Mouse (Mus musculus): ENCODE results near the gene Aamp. TPM values are rescaled to one million over a fixed set of nuclear protein-coding genes. Genes with fewer than 3 reads are reported as not detected.

Gene Aamp
- total and polyA plus RNA-seq, 3 experiments, result 108 to 172 (median 163) TPM

- peak; percentile 62 for TF ChIP-seq ETS1 (conservative IDR thresholded peaks at IDR 0.05; ENCODE audit: low read depth, low read length)
- 0 out of 2 replicates have a peak, but pooled peaks have one; percentile 35 for TF ChIP-seq POLR2A (IDR thresholded peaks at IDR 0.05; ENCODE audit: low read depth, low read length)
- peak; percentile 89 for TF ChIP-seq EP300 (IDR thresholded peaks at IDR 0.05; ENCODE audit: low read length)
- no peak; the same call in 1 of the 2 replicates for TF ChIP-seq MAX (IDR thresholded peaks at IDR 0.05; ENCODE audit: low read length)
- TF ChIP-seq BHLHE40 (IDR thresholded peaks at IDR 0.05; ENCODE audit: low read depth, low read length), result no peak
- TF ChIP-seq TBP (conservative IDR thresholded peaks at IDR 0.05; ENCODE audit: low read depth, low read length), result peak; percentile 71
- no peak for TF ChIP-seq ZMIZ1 (IDR thresholded peaks at IDR 0.05; ENCODE audit: low read depth, low read length)
- no peak for TF ChIP-seq CHD2 (IDR thresholded peaks at IDR 0.05; ENCODE audit: low read length)
- no peak for TF ChIP-seq ZC3H11A (IDR thresholded peaks at IDR 0.05; ENCODE audit: low read depth, low read length)
- TF ChIP-seq USF2 (conservative IDR thresholded peaks at IDR 0.05; ENCODE audit: low read depth, low read length), result no peak
- TF ChIP-seq UBTF (IDR thresholded peaks at IDR 0.05; ENCODE audit: low read depth, low read length), result no peak
- peak; percentile 91 for TF ChIP-seq JUND (conservative IDR thresholded peaks at IDR 0.05; ENCODE audit: low read depth, low read length)
- TF ChIP-seq IRF4 (IDR thresholded peaks at IDR 0.05; ENCODE audit: low read depth, low read length), result peak; percentile 92
- peak; percentile 68 for TF ChIP-seq HCFC1 (IDR thresholded peaks at IDR 0.05; ENCODE audit: low read depth, low read length)
- TF ChIP-seq RCOR1 (conservative IDR thresholded peaks at IDR 0.05; ENCODE audit: low read depth, low read length), result no peak
- peak; percentile 87; the same call in 1 of the 2 replicates for TF ChIP-seq MYC (IDR thresholded peaks at IDR 0.05; ENCODE audit: low read depth, low read length)
- TF ChIP-seq CHD1 (IDR thresholded peaks at IDR 0.05; ENCODE audit: low read depth, low read length), result peak; percentile 84; the same call in 1 of the 2 replicates
- TF ChIP-seq SIN3A (IDR thresholded peaks at IDR 0.05; ENCODE audit: low read length), result peak; percentile 74; the same call in 1 of the 2 replicates
- TF ChIP-seq MXI1 (IDR thresholded peaks at IDR 0.05; ENCODE audit: low read depth, low read length), result no peak; the same call in 1 of the 2 replicates
- peak; percentile 52; the same call in 1 of the 2 replicates for TF ChIP-seq TCF12 (IDR thresholded peaks at IDR 0.05; ENCODE audit: low read depth, low read length)
- no peak for TF ChIP-seq SMC3 (IDR thresholded peaks at IDR 0.05; ENCODE audit: low read depth, low read length)
- TF ChIP-seq E2F4 (IDR thresholded peaks at IDR 0.05; ENCODE audit: insufficient replicate concordance, low read depth, low read length), result no peak
- TF ChIP-seq POLR2AphosphoS2 (IDR thresholded peaks at IDR 0.05; ENCODE audit: low read depth, low read length), result peak; percentile 50; the same call in 1 of the 2 replicates
- TF ChIP-seq MAFK (IDR thresholded peaks at IDR 0.05; ENCODE audit: insufficient replicate concordance, low read length), result 0 out of 2 replicates have a peak, but pooled peaks have one; percentile 21
- TF ChIP-seq JUN (IDR thresholded peaks at IDR 0.05; ENCODE audit: insufficient read depth, low read depth, low read length), result peak; percentile 89
- no peak for TF ChIP-seq ZKSCAN1 (IDR thresholded peaks at IDR 0.05; ENCODE audit: borderline replicate concordance, low read depth, low read length)
- no peak for TF ChIP-seq MAZ (IDR thresholded peaks at IDR 0.05; ENCODE audit: low read depth, low read length)
- no peak for TF ChIP-seq CTCF (conservative IDR thresholded peaks at IDR 0.05 in 1 of 2, IDR thresholded peaks at IDR 0.05 in 1 of 2; ENCODE audit: low read depth in 2 of 2, low read length in 2 of 2)
- peak; percentile 85 for TF ChIP-seq ELF1 (IDR thresholded peaks at IDR 0.05; ENCODE audit: low read depth, low read length)
- TF ChIP-seq ZNF384 (IDR thresholded peaks at IDR 0.05; ENCODE audit: low read depth, low read length), result no peak
- TF ChIP-seq NELFE (IDR thresholded peaks at IDR 0.05; ENCODE audit: low read depth, low read length), result no peak
- no peak for TF ChIP-seq GABPA (IDR thresholded peaks at IDR 0.05; ENCODE audit: insufficient replicate concordance, low read depth, low read length)
- TF ChIP-seq RAD21 (IDR thresholded peaks at IDR 0.05; ENCODE audit: low read depth, low read length), result no peak
- TF ChIP-seq PAX5 (IDR thresholded peaks at IDR 0.05; ENCODE audit: low read length), result no peak
- no peak for TF ChIP-seq USF1 (IDR thresholded peaks at IDR 0.05; ENCODE audit: low read depth, low read length)
- TF ChIP-seq KAT2A (IDR thresholded peaks at IDR 0.05; ENCODE audit: insufficient replicate concordance, low read length), result no peak
- TF ChIP-seq NRF1 (IDR thresholded peaks at IDR 0.05; ENCODE audit: low read depth, low read length), result peak; percentile 35; the same call in 1 of the 2 replicates
- TF ChIP-seq MEF2A (IDR thresholded peaks at IDR 0.05; ENCODE audit: borderline replicate concordance, low read depth, low read length), result peak; percentile 78
Observed at GRCm38 (mm10) chr1:74248799-74249198, 35.7 kb downstream of the Aamp start.

More at GRCm38 (mm10) chr1:74248799-74249198, 35.7 kb downstream of the Aamp start:
- Histone ChIP-seq H3K27me3 (replicated peaks) (no peaks in the 10 kb centered on the region), H3K36me3 (replicated peaks in 1 of 2; ENCODE audit: control insufficient read depth in 1 of 2, insufficient read depth in 1 of 2, low read length in 1 of 2) (peaks cover 38 to 70% of the 10 kb centered on the region in 2 experiments), H3K27ac (ENCODE audit: insufficient read depth, low read depth) (peak overlapping the region; percentile 86), H3K4me3 (replicated peaks in 1 of 3; ENCODE audit: low read depth in 2 of 3, low read length in 2 of 3, poor library complexity in 1 of 3) (no peak overlapping the region), H3K9me3 (replicated peaks; ENCODE audit: low read length) (no peaks in the 10 kb centered on the region), H3K79me2 (replicated peaks; ENCODE audit: control insufficient read depth, extremely low read depth, insufficient read depth, poor library complexity, severe bottlenecking) (peaks cover 58% of the 10 kb centered on the region), H3K4me2 (ENCODE audit: insufficient read depth, low read depth, poor library complexity, severe bottlenecking) (peak overlapping the region; percentile 84), H3K4me1 (ENCODE audit: control insufficient read depth in 1 of 2, insufficient read depth in 2 of 2) (peaks cover 20 to 67% of the 10 kb centered on the region in 2 experiments), H3K9ac (ENCODE audit: insufficient read depth, low read depth) (peak overlapping the region; percentile 72)
- peak; percentile 84 for DNase-seq (ENCODE audit: extremely low read depth)
- dilution Hi-C loops (cut with MboI; ENCODE audit: extremely low pct_ligation_motif_present, extremely low pct_unique_long_range_greater_than_20kb, low sequenced_read_pairs), result no loop called here
- in situ Hi-C loops (cut with MboI; ENCODE audit: low pct_ligation_motif_present, low pct_unique_long_range_greater_than_20kb, low sequenced_read_pairs), result no loop called here

All from CH12.LX (cell line).